Mouse (Mus musculus) CH12.LX (cell line): ENCODE results near the gene Grin1. TPM values are rescaled to one million over a fixed set of nuclear protein-coding genes. Genes with fewer than 3 reads are reported as not detected.

ENCODE experiments used
- DNase-seq: peaks from one replicate; pipeline ENCODE4 v3.0.0-alpha.2; 2013; ENCODE audit errors: extremely low read depth
- H3K27ac ChIP-seq: 2 replicates; pipeline ENCODE4 v1.5.1; 2012; ENCODE audit warnings: low read depth, mild to moderate bottlenecking, control low read depth, moderate library complexity; ENCODE audit not compliant: insufficient read depth
- H3K27me3 ChIP-seq: replicated peaks from 2 replicates; pipeline ENCODE3; 2012; ENCODE audit warnings: inconsistent platforms
- H3K36me3 ChIP-seq, 2 experiments: replicated peaks in 1 of 2; 2 replicates each; pipeline versions ENCODE3 to v1.6.1; 2012; ENCODE audit warnings: inconsistent platforms in 1 of 2, low read length in 1 of 2, mild to moderate bottlenecking in 1 of 2, mixed read lengths in 1 of 2, moderate library complexity in 1 of 2; ENCODE audit not compliant: control insufficient read depth in 1 of 2, insufficient read depth in 1 of 2
- H3K4me1 ChIP-seq, 2 experiments: 2 replicates each; pipeline ENCODE4 v1.6.1; 2012; ENCODE audit warnings: inconsistent platforms in 1 of 2, moderate library complexity in 1 of 2; ENCODE audit not compliant: insufficient read depth in 2 of 2, control insufficient read depth in 1 of 2
- H3K4me2 ChIP-seq: 2 replicates; pipeline ENCODE4 v1.6.1; 2012; ENCODE audit warnings: low read depth, mild to moderate bottlenecking, control low read depth; ENCODE audit not compliant: poor library complexity, insufficient read depth, severe bottlenecking
- H3K4me3 ChIP-seq, 3 experiments: fragments of 150-350 bp in 1 of 3; sonication (generic) in 1 of 3; replicated peaks in 1 of 3; 2 replicates each; pipeline versions ENCODE3 to v1.5.1; 2011 to 2012; ENCODE audit warnings: low read depth in 2 of 3, low read length in 2 of 3, mild to moderate bottlenecking in 2 of 3, moderate library complexity in 2 of 3, control low read depth in 1 of 3, improper control_type of control experiment in 1 of 3, inconsistent platforms in 1 of 3, mixed read lengths in 1 of 3; ENCODE audit not compliant: poor library complexity in 1 of 3
- H3K79me2 ChIP-seq: replicated peaks from 2 replicates; pipeline ENCODE4 v1.6.1; 2012; ENCODE audit warnings: mild to moderate bottlenecking, moderate library complexity; ENCODE audit not compliant: control insufficient read depth, poor library complexity, insufficient read depth, severe bottlenecking; ENCODE audit errors: extremely low read depth
- H3K9ac ChIP-seq: 2 replicates; pipeline ENCODE4 v1.6.1; 2012; ENCODE audit warnings: low read depth, mild to moderate bottlenecking, control low read depth, moderate library complexity; ENCODE audit not compliant: insufficient read depth
- H3K9me3 ChIP-seq: replicated peaks from 2 replicates; pipeline ENCODE3; 2012; ENCODE audit warnings: low read length, inconsistent platforms, mixed read lengths
- BHLHE40 ChIP-seq: IDR thresholded peaks from 2 replicates; pipeline ENCODE4 v1.6.1; 2011; ENCODE audit warnings: mild to moderate bottlenecking, low read depth, low read length, improper control_type of control experiment
- CHD1 ChIP-seq: IDR thresholded peaks from 2 replicates; pipeline ENCODE4 v1.6.1; 2012; ENCODE audit warnings: low read depth, low read length, improper control_type of control experiment, inconsistent platforms
- CHD2 ChIP-seq: IDR thresholded peaks from 2 replicates; pipeline ENCODE4 v1.6.1; 2011; ENCODE audit warnings: low read length, improper control_type of control experiment
- CTCF ChIP-seq, 2 experiments: IDR thresholded peaks in 1 of 2; conservative IDR thresholded peaks in 1 of 2; 2 replicates each; pipeline ENCODE4 v1.5.1; 2011 to 2012; ENCODE audit warnings: low read depth in 2 of 2, low read length in 2 of 2, improper control_type of control experiment in 1 of 2, inconsistent platforms in 1 of 2, mild to moderate bottlenecking in 1 of 2, moderate library complexity in 1 of 2
- EP300 ChIP-seq: IDR thresholded peaks from 2 replicates; pipeline ENCODE4 v1.6.1; 2011; ENCODE audit warnings: low read length, improper control_type of control experiment
- ETS1 ChIP-seq: conservative IDR thresholded peaks from 2 replicates; pipeline ENCODE4 v1.6.1; 2012; ENCODE audit warnings: low read depth, mild to moderate bottlenecking, inconsistent platforms, low read length, improper control_type of control experiment, moderate library complexity
- IRF4 ChIP-seq: IDR thresholded peaks from 2 replicates; pipeline ENCODE4 v1.6.1; 2014; ENCODE audit warnings: low read depth, mild to moderate bottlenecking, inconsistent platforms, low read length, improper control_type of control experiment
- KAT2A ChIP-seq: IDR thresholded peaks from 2 replicates; pipeline ENCODE4 v1.6.1; 2012; ENCODE audit warnings: low read length, improper control_type of control experiment, inconsistent platforms; ENCODE audit not compliant: insufficient replicate concordance
- MAFK ChIP-seq: IDR thresholded peaks from 2 replicates; pipeline ENCODE4 v1.6.1; 2011; ENCODE audit warnings: low read length, improper control_type of control experiment; ENCODE audit not compliant: insufficient replicate concordance
- MAZ ChIP-seq: IDR thresholded peaks from 2 replicates; pipeline ENCODE4 v1.6.1; 2012; ENCODE audit warnings: low read depth, mild to moderate bottlenecking, inconsistent platforms, low read length, improper control_type of control experiment, moderate library complexity
- MYC ChIP-seq: IDR thresholded peaks from 2 replicates; pipeline ENCODE4 v1.6.1; 2011; ENCODE audit warnings: low read depth, mild to moderate bottlenecking, improper control_type of control experiment, low read length
- PAX5 ChIP-seq: IDR thresholded peaks from 2 replicates; pipeline ENCODE4 v1.6.1; 2012; ENCODE audit warnings: low read length, inconsistent platforms, mixed read lengths
- POLR2A ChIP-seq: IDR thresholded peaks from 2 replicates; pipeline ENCODE4 v1.6.1; 2011; ENCODE audit warnings: low read depth, mild to moderate bottlenecking, improper control_type of control experiment, low read length
- RAD21 ChIP-seq: IDR thresholded peaks from 2 replicates; pipeline ENCODE4 v1.6.1; 2011; ENCODE audit warnings: low read depth, mild to moderate bottlenecking, low read length, improper control_type of control experiment, moderate library complexity
- SMC3 ChIP-seq: IDR thresholded peaks from 2 replicates; pipeline ENCODE4 v1.6.1; 2011; ENCODE audit warnings: low read depth, low read length, improper control_type of control experiment
- TBP ChIP-seq: conservative IDR thresholded peaks from 2 replicates; pipeline ENCODE4 v1.6.1; 2011; ENCODE audit warnings: low read depth, low read length, improper control_type of control experiment
- TCF12 ChIP-seq: IDR thresholded peaks from 2 replicates; pipeline ENCODE4 v1.6.1; 2014; ENCODE audit warnings: low read depth, mild to moderate bottlenecking, inconsistent platforms, low read length, improper control_type of control experiment
- UBTF ChIP-seq: IDR thresholded peaks from 2 replicates; pipeline ENCODE4 v1.6.1; 2012; ENCODE audit warnings: low read depth, mild to moderate bottlenecking, inconsistent platforms, low read length, improper control_type of control experiment, moderate library complexity
- USF1 ChIP-seq: IDR thresholded peaks from 2 replicates; pipeline ENCODE4 v1.6.1; 2014; ENCODE audit warnings: low read depth, mild to moderate bottlenecking, inconsistent platforms, low read length, improper control_type of control experiment
- USF2 ChIP-seq: conservative IDR thresholded peaks from 2 replicates; pipeline ENCODE4 v1.6.1; 2011; ENCODE audit warnings: low read depth, low read length, improper control_type of control experiment
- ZC3H11A ChIP-seq: IDR thresholded peaks from 2 replicates; pipeline ENCODE4 v1.6.1; 2012; ENCODE audit warnings: low read depth, mild to moderate bottlenecking, inconsistent platforms, low read length, improper control_type of control experiment
- ZKSCAN1 ChIP-seq: IDR thresholded peaks from 2 replicates; pipeline ENCODE4 v1.6.1; 2012; ENCODE audit warnings: low read depth, inconsistent platforms, low read length, improper control_type of control experiment, borderline replicate concordance
- ZMIZ1 ChIP-seq: IDR thresholded peaks from 2 replicates; pipeline ENCODE4 v1.6.1; 2012; ENCODE audit warnings: low read depth, mild to moderate bottlenecking, inconsistent platforms, low read length, improper control_type of control experiment
- ZNF384 ChIP-seq: IDR thresholded peaks from 2 replicates; pipeline ENCODE4 v1.6.1; 2012; ENCODE audit warnings: low read depth, low read length, improper control_type of control experiment, inconsistent platforms
- dilution Hi-C: fragments of 300-500 bp; cut with MboI; formaldehyde crosslinking; loops from 2 replicates; pipeline ENCODE4 v1.14.3; 2020; ENCODE audit warnings: low sequenced_read_pairs; ENCODE audit not compliant: extremely low pct_unique_long_range_greater_than_20kb, extremely low pct_ligation_motif_present
- in situ Hi-C: fragments of 300-500 bp; cut with MboI; formaldehyde crosslinking; loops from 3 replicates; pipeline ENCODE4 v1.14.3; 2019; ENCODE audit warnings: low sequenced_read_pairs, low pct_ligation_motif_present, low pct_unique_long_range_greater_than_20kb, mixed read lengths
- polyA plus RNA-seq: library from polyadenylated mRNA; unstranded; fragments of >175 nt; gene quantifications from 2 replicates; pipeline ENCODE4 v1.2.1, GENCODE M21; 2012; ENCODE audit warnings: low read depth; ENCODE audit not compliant: insufficient read length
- total RNA-seq, 2 experiments: library from RNA; depleted of rRNA; stranded (reverse); fragments of 300-350 nt in 1 of 2; fragments of >200 nt in 1 of 2; gene quantifications; 2 replicates each; pipeline ENCODE4 v1.2.3; 2012 to 2014

The Grin1 gene
- total and polyA plus RNA-seq, 3 experiments: 0.06 to 0.36 (median 0.17) TPM

DNA sequence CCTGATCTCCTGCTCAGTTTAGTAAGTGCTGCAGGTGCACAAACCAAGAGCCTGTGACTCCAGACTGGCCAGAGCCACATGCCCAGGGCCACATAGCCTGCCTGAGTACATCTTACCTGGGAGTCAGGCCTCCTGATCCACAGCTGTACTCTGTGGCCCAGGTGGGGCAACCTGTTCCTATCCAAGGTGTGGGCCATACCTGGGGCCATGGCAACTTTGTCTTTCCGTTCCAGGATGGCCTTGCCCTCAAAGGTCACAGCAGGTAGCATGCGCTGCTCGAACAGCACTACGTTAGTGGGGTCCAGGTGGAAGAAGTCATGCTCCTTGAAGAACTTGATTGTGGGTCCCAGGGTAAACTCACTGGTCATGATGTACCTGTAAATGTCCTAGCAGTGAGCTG, 45.3 kb upstream of the Grin1 start:
- peaks cover 7 to 11% of the 10 kb centered on the region in 2 experiments; a peak in 3 of 4 replicates for H3K4me1 ChIP-seq
- dilution Hi-C loops: no loop called here

DNA sequence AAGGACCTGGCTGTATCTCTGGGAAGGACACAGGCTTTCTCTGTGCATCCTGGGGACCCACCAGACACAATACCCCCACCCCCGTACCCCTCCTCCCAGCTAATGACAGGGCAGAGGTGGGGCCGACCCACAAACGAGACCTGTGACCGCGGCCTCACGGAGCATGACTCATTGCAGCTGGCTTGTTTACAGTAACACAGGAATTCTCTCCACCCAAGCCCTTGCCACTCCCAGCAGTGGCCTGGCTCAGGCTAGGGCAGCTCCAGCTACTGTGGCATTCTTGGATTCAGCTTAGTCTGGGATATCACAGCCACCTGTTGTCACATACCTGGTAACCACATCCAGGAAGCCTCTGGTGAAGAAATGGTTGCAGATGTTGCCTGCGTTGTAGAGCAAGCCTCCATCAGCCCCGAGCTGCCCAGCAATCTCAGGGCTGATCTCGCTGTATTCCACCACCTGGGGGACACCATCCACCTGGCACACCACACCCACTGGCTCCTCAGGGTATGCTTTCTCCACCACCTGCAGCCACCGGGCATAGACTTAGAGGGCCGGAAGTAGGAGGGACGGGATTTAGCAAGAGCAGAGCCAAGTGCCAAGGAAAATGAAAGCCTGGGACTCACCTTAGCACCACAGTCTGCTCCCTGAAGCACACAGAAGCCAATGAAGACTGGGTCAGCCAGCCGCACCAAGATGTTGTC, 44.6 kb upstream of the Grin1 start:
- H3K4me1 ChIP-seq: peaks cover 7 to 11% of the 10 kb centered on the region in 2 experiments; a peak in 3 of 4 replicates
- no peak for DNase-seq
- no peak overlapping the region for H3K4me3 ChIP-seq
- in situ Hi-C loops: no loop called here
- H3K27ac ChIP-seq: no peak overlapping the region
- H3K36me3 ChIP-seq: peaks cover 20 to 54% of the 10 kb centered on the region in 2 experiments
- TF ChIP-seq POLR2A (no peak), IRF4 (no peak), PAX5 (no peak), RAD21 (no peak), KAT2A (no peak), TCF12 (no peak), USF1 (no peak), ZNF384 (no peak), CHD2 (no peak), BHLHE40 (no peak)
- no peaks in the 10 kb centered on the region for H3K9me3 ChIP-seq
- H3K4me2 ChIP-seq: no peak overlapping the region
- no peaks in the 10 kb centered on the region for H3K79me2 ChIP-seq
- no peak overlapping the region for H3K9ac ChIP-seq
- dilution Hi-C loops: no loop called here
- peaks cover 17% of the 10 kb centered on the region for H3K27me3 ChIP-seq

More for the DNA sequence above, 45.3 kb upstream of the Grin1 start:
- TF ChIP-seq MAZ (no peak), ETS1 (no peak), CTCF (conservative IDR thresholded peaks at IDR 0.05 in 1 of 2, IDR thresholded peaks at IDR 0.05 in 1 of 2; ENCODE audit: low read depth in 2 of 2, low read length in 2 of 2) (no peak), MYC (no peak), TBP (no peak), CHD2 (no peak), ZKSCAN1 (no peak), IRF4 (no peak), CHD1 (no peak), ZC3H11A (no peak), ZMIZ1 (no peak), USF2 (no peak), SMC3 (no peak), UBTF (no peak), MAFK (no peak), EP300 (no peak)
- Histone ChIP-seq H3K27ac (no peak overlapping the region), H3K9ac (no peak overlapping the region), H3K79me2 (no peaks in the 10 kb centered on the region), H3K36me3 (peaks cover 20 to 51% of the 10 kb centered on the region in 2 experiments), H3K27me3 (peaks cover 21% of the 10 kb centered on the region), H3K4me2 (no peak overlapping the region), H3K9me3 (no peaks in the 10 kb centered on the region), H3K4me3 (no peak overlapping the region)
- in situ Hi-C loops: no loop called here
- DNase-seq: no peak
